Mouse (Mus musculus) spleen, postnatal 10 days (tissue): Measurements from ENCODE around the gene Tmcc3.

Source experiments
- DNase-seq, 2 experiments: peaks; one replicate each; pipeline ENCODE4 v3.0.0; 2021 to 2022; ENCODE audit warnings: low spot score in 2 of 2

The Tmcc3 gene

GRCm38 (mm10) chr10:94417643-94418042 is 105.9 kb downstream of the Tmcc3 start:
- no peak for DNase-seq

- DNase-seq, result peak; percentile 21 to 78
Observed at GRCm38 (mm10) chr10:94426000-94426920, 114.5 kb downstream of the Tmcc3 start.

- no peak for DNase-seq
Observed at GRCm38 (mm10) chr10:94426921-94427270, 115.1 kb downstream of the Tmcc3 start.

GRCm38 (mm10) chr10:94428186-94428942 is 116.6 kb downstream of the Tmcc3 start:
- no peak for DNase-seq

GRCm38 (mm10) chr10:94430566-94430965 is 118.8 kb downstream of the Tmcc3 start:
- no peak for DNase-seq

GRCm38 (mm10) chr10:94432933-94433332 is 121.2 kb downstream of the Tmcc3 start:
- no peak for DNase-seq

GRCm38 (mm10) chr10:94433901-94434300 is 122.2 kb downstream of the Tmcc3 start:
- no peak for DNase-seq

- DNase-seq, result no peak
Observed at GRCm38 (mm10) chr10:94442725-94443124, 131.0 kb downstream of the Tmcc3 start.

GRCm38 (mm10) chr10:94443453-94443852 is 131.7 kb downstream of the Tmcc3 start:
- DNase-seq, result no peak

GRCm38 (mm10) chr10:94445192-94445591 is 133.4 kb downstream of the Tmcc3 start:
- DNase-seq, result no peak

GRCm38 (mm10) chr10:94446379-94447008 is 134.7 kb downstream of the Tmcc3 start:
- DNase-seq, result no peak

- no peak for DNase-seq
Observed at GRCm38 (mm10) chr10:94449676-94450075, 137.9 kb downstream of the Tmcc3 start.

- DNase-seq, result no peak
Observed at GRCm38 (mm10) chr10:94450781-94451180, 139.0 kb downstream of the Tmcc3 start.

- DNase-seq, result no peak
Observed at GRCm38 (mm10) chr10:94457454-94457853, 145.7 kb downstream of the Tmcc3 start.

GRCm38 (mm10) chr10:94458690-94459089 is 146.9 kb downstream of the Tmcc3 start:
- no peak for DNase-seq

GRCm38 (mm10) chr10:94461378-94461777 is 149.6 kb downstream of the Tmcc3 start:
- peak in 1 of 2 experiments; percentile 53 for DNase-seq

- DNase-seq, result no peak
Observed at GRCm38 (mm10) chr10:94461871-94462270, 150.1 kb downstream of the Tmcc3 start.

- DNase-seq, result peak in 1 of 2 experiments; percentile 36
Observed at GRCm38 (mm10) chr10:94462386-94463064, 150.8 kb downstream of the Tmcc3 start.

GRCm38 (mm10) chr10:94463410-94463809 is 151.7 kb downstream of the Tmcc3 start:
- no peak for DNase-seq

- no peak for DNase-seq
Observed at GRCm38 (mm10) chr10:94465646-94466045, 153.9 kb downstream of the Tmcc3 start.

GRCm38 (mm10) chr10:94466313-94466712 is 154.6 kb downstream of the Tmcc3 start:
- DNase-seq, result no peak

GRCm38 (mm10) chr10:94471487-94471886 is 159.7 kb downstream of the Tmcc3 start:
- DNase-seq, result no peak
